Mouse (Mus musculus): ENCODE measurements at regions not wholly inside any gene's neighbourhood (a gene's known extent, or its start where the extent isn't known, plus 50 kb on each side); places are given as distances from the start of the nearest gene placed in this dataset.
"Not testable (repeated sequence)": the region's sequence is repeated elsewhere in the genome, so short reads cannot be mapped to it uniquely, and the experiment has no call there.

- no peak for DNase-seq
Measured at GRCm38 (mm10) chr8:56929076-56929475, 378.2 kb downstream of the Fbxo8 start.

GRCm38 (mm10) chr8:56932421-56932820 is 381.5 kb downstream of the Fbxo8 start:
- no peak for DNase-seq

- no peak for DNase-seq
Measured at GRCm38 (mm10) chr8:56962186-56962585, 358.6 kb upstream of the Hand2 start.

- no peak for DNase-seq
Measured at GRCm38 (mm10) chr8:56970311-56970710, 350.5 kb upstream of the Hand2 start.

- DNase-seq, result no peak
Measured at GRCm38 (mm10) chr8:56978994-56979393, 341.8 kb upstream of the Hand2 start.

GRCm38 (mm10) chr8:56979416-56979815 is 341.4 kb upstream of the Hand2 start:
- DNase-seq, result peak; percentile 2

- no peak for DNase-seq
Measured at GRCm38 (mm10) chr8:57010318-57011024, 310.3 kb upstream of the Hand2 start.

- no peak for DNase-seq
Measured at GRCm38 (mm10) chr8:57013813-57014320, 306.9 kb upstream of the Hand2 start.

GRCm38 (mm10) chr8:57016329-57016728 is 304.5 kb upstream of the Hand2 start:
- no peak for DNase-seq

- DNase-seq, result not testable (repeated sequence)
Measured at GRCm38 (mm10) chr8:57028096-57028495, 292.7 kb upstream of the Hand2 start.

GRCm38 (mm10) chr8:57048490-57048889 is 272.3 kb upstream of the Hand2 start:
- no peak for DNase-seq

GRCm38 (mm10) chr8:57048909-57049308 is 271.9 kb upstream of the Hand2 start:
- DNase-seq, result no peak

- no peak for DNase-seq
Measured at GRCm38 (mm10) chr8:57052661-57053060, 268.1 kb upstream of the Hand2 start.

- DNase-seq, result no peak
Measured at GRCm38 (mm10) chr8:57076995-57077394, 243.8 kb upstream of the Hand2 start.

GRCm38 (mm10) chr8:57086811-57087210 is 234.0 kb upstream of the Hand2 start:
- peak; percentile 2 for DNase-seq

- DNase-seq, result no peak
Measured at GRCm38 (mm10) chr8:57092403-57092802, 228.4 kb upstream of the Hand2 start.

GRCm38 (mm10) chr8:57095169-57095568 is 225.6 kb upstream of the Hand2 start:
- no peak for DNase-seq

- DNase-seq, result not testable (repeated sequence)
Measured at GRCm38 (mm10) chr8:57110765-57111402, 209.9 kb upstream of the Hand2 start.

- DNase-seq, result no peak
Measured at GRCm38 (mm10) chr8:57111403-57111771, 209.4 kb upstream of the Hand2 start.

GRCm38 (mm10) chr8:57113915-57114314 is 206.9 kb upstream of the Hand2 start:
- no peak for DNase-seq

GRCm38 (mm10) chr8:57115303-57115702 is 205.5 kb upstream of the Hand2 start:
- no peak for DNase-seq

GRCm38 (mm10) chr8:57134041-57134440 is 186.7 kb upstream of the Hand2 start:
- DNase-seq, result no peak

GRCm38 (mm10) chr8:57134726-57135125 is 186.1 kb upstream of the Hand2 start:
- no peak for DNase-seq

- DNase-seq, result no peak
Measured at GRCm38 (mm10) chr8:57148036-57148435, 172.7 kb upstream of the Hand2 start.

All from kidney, postnatal 14 days (tissue).